Mouse (Mus musculus): Measurements from ENCODE around the gene Bcor.

The Bcor gene

DNA sequence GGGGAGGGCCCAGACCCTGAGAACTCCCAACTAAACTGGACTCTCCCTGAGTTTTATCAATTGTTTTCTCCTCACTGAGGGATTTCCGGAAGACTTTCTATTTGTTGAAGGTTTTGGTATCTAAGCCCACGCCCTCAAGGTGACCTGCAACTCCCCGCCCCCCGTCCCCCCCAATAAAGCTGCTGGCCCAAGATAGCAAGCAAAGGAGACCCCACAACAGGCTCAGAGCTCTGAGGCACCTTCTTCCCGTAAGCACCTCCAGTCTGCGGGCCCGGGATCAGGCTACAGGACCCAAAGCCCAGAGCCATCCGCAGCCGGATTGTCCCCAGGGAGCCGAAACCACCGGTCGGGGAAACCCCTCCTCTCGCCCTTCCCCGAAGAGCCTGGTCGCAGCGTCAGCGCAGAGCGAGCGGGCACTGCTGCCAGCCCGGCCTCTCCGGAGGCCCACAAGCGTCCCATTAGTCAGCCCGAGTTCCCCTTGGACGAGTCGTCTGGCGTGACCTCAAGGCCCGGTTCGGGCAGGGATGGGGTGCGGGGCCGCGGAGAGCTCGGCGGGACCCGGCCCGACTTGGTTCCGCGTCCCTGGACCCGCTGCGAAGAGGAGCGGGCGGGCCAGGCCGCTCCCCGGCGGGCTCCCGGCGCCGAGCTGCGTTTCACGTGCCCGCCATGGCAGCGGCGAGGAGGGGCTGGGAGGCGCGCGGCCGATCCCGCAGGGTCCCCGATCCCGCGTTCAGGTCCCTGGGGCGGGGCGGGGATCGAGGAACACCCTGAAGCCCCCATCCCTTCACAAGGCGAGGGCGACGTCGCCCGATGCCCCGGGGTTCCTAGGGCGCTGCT, 73.3 kb downstream of the Bcor start:
- DNase-seq (ENCODE audit: low spot score): peak; percentile 42

DNA sequence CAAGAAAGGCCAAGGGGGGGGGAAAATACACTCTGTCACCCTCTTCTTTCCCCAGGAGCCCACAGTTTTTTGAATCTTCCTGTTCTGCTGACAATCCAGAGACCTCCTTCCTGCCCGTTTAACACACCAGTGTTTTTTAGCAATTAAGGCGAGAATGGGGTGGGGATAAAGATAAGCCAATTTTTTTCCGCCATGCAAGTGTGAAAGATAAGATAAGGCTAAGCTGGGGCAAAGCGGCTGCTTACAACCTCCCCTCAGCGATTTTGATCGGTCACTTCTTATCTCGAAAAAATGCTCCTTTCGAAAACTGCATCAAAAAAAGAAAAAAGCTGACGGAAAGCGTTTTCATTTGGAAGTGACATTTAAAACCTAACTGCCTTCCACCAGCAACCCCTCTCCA, 74.2 kb downstream of the Bcor start:
- DNase-seq (ENCODE audit: low spot score): no peak

DNA sequence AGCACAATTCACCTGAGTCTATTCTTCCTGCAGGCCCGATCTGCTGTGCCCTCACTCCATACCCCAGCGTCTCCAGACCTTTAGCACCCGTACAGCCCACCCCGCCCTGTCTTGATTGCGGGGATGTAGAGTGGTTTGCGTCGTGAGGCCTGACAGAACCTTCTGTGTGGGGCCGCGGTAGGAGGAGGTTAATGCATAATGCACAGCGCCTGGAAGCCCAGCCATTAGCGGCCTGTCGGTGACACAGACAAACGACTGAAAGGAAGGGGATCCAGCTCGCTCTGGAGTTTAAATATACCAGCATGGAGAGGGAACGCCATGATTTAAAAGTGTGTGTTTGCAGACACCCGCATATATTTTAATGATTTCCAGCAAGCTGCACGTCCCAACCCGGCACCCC, 74.9 kb downstream of the Bcor start:
- DNase-seq (ENCODE audit: low spot score): no peak

DNA sequence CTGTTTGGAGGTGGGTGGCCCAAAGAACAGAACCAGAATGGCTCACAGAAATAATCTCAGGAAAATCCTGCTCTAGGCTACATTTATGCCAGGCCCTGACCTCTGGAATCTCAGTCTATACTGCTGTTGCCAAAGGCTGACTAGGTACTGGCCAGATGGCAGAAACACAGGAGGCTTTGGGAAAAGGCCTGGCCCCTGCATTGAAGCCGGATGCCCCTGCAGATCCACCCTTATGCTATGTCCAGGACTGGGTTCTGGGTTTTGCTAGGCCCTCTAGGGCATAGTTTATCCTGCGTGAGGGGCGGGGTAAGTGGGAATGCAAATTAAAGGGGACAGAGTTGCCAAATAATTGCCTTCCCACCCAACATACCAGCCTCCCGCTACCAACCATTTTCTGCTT, 75.5 kb downstream of the Bcor start:
- no peak for DNase-seq (ENCODE audit: low spot score)

DNA sequence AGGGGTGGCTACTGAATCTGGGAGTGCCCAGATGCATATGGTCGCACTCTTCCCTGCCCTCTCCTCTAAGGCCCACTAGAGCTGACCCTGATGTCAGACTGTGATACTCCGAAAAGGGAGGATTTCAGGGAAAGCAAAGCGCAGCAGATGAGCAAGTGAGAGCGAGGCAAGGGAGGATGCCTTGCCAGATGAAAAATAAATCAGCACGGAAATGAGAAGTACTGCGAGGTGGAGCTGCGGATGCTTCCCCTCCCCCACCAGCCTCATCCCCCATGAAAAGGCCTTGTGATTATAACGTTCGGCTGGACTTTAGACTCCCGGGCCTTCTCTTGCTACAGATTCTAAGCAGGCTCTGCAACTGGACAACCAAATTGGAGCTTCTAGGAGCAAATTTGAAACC, 76.5 kb downstream of the Bcor start:
- DNase-seq (ENCODE audit: low spot score): no peak

DNA sequence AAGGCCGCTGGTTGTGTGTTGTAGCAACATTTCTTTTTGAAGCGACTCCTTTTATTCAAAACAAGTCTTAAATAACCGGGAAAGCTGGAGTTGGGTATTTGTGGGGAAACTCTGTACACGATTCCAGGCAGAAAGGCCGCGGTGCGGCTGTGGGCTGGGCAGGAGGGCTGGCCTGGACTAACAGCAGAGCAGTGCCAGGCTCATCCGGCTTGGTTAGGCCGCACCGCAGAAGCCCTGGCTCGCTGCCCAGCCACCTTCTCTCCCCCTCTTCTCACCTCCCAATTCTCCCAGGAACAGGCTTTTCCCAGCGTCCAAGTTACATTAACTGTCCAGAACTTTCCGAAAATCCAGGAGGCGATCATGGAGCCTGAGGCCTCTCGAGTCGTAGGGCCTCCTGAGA, 77.4 kb downstream of the Bcor start:
- DNase-seq (ENCODE audit: low spot score): no peak

DNA sequence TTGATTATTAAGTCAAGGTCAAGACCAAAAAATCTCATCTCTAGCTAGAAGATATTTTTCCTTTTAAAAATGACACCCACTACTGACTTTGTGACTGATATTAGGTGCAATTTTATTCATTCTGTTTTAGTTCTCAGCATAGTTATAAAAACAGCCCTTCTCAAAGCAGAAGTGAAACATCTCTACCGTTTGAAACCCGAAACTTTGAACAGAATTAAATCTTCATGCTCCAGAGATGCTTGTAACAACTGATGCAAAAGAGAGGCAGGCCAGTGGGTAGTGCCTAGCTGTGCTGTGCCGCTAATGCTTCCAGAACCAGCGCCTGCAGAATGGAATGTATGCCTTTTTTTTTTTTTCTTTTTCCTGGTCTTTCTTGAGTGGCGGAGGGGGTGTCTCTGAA, 78.0 kb downstream of the Bcor start:
- no peak for DNase-seq (ENCODE audit: low spot score)

DNA sequence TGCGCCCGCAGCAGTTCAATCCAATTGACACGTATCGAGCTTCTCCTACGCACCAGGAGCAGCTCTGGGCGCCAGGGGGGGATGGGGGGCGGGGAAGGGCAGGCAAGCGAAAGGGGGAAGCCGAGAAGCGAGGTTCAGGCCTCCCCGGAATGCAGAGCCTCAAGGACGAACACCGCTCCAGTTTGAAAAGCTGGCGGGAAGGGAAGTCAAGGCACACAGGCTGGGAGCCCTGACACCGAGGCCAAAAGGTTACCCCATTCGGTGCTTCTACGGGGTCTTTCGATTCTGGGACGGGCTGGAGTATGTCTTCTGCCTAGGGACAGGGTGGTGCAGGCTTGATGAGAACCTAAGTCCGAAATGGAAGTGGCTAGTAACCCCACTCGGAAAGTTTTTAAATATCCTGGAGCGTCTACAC, 78.4 kb downstream of the Bcor start:
- no peak for DNase-seq (ENCODE audit: low spot score)

DNA sequence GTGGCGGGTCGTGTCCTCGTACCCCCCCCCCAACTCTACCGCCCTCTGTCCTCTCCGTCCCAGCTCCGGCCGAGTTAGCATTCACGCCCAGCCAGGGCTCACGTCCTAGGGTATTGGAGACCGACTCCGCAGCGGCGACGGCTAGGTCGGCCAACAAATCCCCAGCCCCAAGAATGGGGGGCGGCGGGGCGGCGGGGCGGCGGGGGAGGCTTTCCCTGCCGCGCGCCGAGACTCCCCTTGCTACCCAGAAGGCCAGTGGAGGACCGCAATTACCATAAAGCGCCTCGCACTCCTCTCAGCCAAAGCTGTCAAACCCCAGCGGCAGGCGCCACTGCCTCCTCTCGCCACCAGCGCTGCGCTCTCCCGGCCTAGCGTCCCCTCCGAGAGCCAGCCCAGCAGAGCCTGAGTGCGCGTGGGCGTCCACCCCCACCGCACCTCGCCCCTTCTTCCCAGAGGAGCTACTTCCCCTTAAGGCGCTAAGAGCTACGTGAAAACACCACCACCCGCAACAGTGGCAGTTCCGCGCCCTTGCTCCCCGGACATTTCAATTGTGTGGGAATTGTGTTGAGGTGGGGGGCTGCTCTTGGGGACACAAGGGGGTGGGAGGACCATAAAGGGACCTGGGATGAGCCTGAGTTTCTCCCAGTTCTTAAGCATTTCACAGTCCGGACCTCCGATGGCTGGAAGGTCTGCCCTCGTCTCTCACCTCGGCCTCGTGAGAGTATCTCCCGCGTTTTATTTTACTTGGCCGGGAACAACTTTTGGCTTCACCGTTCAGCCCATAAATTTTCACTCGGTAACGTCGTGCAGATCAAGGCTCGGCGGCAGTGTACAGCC, 79.0 kb downstream of the Bcor start:
- peak; percentile 34 for DNase-seq (ENCODE audit: low spot score)

DNA sequence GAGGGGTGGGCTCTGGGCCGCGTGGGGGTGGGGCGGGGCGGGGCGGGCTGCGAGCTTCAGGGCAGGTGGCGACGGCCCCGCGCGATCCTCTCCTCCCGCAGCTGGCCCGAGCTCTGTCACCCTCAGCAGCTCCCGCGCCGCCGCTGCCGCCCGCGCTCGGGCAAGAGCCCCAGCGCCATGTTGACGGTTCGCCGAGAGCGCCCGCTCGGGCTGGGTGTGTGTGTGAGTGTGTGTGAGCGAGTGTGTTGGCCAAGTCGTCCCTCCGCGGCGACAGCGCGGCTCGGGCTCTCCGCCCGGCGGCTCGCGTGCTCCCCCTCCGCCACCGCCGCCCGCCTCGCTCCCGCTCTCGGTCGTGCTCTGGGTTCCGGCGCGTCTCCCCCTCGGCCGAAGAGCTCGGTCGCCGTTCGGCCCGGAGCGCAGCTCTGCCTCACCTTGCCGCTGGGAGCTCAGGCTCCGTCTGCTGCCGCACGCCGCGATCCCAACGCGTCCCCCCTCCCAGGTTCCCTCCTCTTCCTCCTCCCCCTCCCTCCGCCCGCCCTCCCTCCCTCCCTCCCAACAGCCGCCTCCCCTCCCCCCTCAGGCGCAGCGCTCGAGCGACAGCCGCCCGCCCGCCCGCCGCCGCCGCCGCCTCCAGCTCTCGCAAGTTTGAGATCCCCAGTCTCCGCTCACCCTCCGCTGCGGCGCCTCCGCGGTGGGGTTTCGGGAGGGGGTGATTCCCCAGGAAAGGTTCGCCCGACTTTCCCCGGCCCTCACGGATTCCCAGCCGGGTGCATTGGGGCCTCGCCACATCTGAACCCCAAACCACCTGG, 79.9 kb downstream of the Bcor start:
- peak; percentile 58 for DNase-seq (ENCODE audit: low spot score)

DNA sequence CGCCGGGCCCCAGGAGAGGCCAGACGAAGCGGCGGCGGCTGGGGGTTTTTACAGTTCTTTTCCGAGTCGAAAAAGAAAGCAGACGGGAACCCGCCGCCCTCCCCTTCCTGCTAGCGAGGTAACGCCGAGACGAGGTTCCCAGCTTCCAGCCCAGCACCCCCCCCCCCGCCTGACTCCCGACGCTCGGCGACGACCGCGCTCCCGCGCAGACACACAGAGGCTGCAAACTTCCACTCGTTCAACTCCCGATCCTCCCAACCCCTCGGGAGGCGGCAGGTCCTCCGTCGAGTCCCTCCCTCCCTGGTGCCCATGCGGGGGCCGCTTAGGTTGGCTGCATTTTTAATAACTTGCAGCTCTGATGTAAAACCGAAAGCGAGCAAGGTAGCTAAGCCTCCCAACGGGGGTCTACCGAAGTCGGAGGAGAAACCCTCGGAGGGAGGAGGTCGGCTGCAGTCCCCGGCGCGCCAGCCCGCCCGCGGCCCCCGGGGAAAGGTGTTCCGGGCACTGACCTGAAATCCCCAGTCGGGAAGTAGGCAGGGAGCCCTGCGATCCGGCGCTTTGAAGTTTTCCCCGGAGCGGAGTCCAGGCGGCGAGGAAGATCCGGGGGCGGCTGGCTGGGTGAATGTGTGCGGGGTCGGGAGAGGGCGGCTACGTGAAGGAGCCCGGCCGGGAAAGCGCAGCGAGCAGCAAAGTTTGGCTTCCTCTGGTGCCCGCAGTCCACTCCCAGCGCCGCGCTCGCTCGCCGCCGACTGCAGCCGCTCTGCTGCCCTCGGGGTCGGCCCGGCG, 80.7 kb downstream of the Bcor start:
- DNase-seq (ENCODE audit: low spot score): peak; percentile 45

DNA sequence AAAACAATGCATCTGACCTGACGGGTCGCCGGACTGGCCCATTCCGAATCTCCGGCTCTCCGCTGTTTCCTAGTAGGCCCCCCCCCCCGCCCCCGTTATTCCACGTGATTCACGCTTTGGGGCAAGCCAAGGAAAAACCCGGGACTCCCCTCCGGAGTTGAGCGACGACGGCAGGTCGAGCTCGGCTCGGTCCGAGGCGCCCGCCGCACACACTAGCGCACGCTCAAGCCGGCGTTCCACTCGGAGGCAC, 81.2 kb downstream of the Bcor start:
- peak; percentile 40 for DNase-seq (ENCODE audit: low spot score)

DNA sequence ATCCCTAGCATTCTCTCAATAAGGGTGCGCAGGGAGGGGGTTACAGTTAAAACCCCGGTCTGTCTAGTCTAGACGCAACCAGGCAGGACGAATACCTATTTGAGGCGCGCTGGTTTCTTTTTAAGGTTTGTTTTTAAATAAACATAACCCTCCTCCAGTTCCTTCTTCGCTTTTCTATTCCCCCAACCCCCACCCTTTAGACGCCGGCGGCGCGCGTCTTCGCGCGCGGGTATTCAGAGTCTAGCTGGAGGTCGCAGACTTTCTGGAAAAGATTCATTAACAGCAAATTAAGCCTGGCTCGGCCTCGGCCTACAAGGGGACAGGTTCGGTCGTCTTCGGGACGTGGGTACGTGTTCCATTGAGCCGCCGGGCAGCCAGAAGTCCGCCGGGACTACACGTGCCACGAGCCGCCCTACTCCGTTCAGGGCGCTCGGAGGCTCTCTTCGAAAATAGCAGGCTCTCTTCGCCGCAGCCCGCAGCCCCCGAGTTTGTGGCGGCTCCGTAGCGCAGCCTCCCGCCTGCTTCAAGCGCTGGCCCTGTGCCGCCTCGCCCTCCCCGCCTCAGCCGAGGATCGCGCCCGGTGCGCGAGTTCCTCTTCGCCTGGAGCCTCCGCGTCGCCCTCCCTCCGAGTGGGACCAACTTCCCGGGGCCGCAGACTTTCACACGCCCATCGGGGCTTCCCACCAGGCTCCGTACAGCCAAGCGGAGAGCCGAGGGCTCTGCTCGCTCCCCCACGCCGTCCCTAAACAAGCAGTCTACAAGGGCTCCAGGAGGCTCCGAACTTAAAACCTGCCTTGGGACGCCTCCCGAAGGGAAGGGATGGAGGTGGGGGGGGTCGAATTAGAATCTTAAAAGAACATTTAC, 81.7 kb downstream of the Bcor start:
- DNase-seq (ENCODE audit: low spot score): peak; percentile 49

DNA sequence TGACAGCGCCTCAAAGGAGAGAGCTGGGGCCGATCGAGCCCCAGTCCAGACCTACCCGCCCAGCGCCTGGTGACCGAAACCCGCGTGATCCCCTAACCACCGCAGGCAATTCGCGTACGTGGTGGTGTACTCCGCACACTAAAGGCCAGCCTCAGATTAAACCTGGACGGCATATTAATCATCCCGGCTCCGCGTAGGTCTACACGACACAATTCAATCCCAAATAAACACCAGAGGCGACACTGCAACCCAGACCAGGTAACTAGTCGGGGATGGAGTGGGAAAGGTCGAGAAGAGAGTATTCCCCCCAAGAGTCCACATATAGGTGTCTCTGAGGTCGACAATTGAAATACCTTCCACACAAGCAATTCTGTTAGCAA, 82.6 kb downstream of the Bcor start:
- no peak for DNase-seq (ENCODE audit: low spot score)

DNA sequence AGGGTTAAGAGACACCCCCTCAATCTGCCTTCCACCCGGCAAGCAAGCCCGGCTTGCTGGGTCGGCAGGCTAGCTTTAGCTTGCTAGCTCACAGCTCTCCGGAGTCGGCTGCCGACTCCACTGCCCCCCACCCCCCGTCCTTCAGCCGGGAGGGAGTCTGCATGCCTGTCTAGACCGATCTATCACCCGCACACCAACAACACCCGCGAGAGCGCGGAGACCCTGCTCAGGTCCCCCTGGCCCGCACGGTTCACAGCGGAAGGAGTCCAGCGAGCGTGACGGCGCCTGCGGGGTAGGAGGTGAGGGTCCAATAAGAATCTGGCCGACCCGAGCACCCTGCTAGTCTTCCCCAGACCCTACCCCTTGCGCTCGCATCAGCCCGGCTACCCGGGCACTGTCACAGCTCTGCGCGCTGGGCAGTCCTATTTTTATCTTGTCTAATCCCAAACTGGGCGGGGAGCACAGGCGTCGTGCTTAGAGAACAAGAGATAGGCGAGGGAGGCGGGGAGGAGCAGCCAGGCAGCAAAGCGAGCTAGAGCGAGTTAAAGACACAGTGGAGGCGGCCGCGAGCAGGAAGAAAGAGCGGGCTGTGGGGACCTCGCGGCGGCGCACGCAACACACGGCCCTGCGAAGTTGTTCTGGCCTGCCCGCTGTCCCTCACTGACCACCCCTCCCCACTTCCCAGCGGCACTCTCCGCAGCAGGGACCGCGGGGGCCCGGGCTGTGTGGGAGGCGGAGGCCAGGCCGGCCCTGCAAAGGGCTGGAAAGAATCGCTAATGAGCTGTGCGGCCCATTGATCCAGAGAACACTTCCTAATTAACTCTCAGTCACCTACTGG, 83.2 kb downstream of the Bcor start:
- peak; percentile 62 for DNase-seq (ENCODE audit: low spot score)

DNA sequence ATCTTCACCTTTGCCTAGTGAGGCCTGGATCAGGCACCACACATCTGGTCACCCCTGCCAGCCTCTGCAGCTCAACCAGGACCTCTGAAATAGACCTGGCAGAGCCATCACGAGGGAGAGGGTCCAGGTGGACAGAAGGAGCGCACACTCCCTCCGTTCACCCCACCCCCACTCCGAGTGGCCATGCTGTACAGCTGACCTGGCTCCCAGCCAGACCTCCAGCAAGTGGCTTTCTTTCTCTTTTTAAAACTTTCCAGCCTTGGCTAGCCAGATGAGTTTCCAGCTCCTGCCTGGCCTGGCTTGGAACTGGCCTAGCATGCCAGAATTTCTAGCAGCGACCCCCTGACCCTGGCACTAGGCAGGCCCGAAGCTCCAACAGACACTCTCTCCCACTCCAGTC, 87.4 kb downstream of the Bcor start:
- DNase-seq (ENCODE audit: low spot score): peak; percentile 17

DNA sequence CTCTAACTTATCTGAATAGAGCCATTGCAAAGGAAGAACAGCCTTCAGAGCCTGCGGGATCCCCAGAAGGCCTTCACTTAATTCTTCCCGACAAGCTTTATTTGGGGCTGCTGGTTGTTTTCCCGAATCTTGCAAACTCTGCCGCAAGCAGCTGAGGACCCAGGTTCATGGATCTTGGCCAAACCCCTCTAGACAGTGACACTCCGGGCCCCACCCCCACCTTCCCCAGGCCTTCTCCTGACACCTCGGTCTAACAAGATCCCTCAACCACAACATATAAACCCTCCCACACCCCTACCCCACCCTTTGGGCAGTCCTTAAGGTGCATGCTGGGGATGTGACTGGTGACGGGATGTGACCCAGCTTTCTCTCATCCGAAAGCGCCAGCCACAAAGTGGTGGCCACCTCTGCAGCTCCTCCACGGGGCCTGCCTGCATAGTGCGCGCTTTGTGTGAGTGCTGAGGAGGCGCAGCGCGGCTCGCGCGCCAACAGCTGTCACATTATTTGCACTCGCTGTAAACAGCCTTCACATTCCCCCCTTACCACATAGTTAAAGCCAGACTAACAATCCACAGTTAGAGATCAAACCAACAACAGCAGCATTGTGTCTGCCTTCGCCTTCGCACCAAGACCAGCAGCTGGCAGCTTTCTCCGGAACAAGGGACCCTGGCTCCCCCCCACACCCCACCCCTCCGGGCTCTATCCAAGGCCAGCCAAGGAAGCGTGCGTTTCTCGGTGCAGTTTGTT, 91.0 kb downstream of the Bcor start:
- DNase-seq (ENCODE audit: low spot score): no peak

DNA sequence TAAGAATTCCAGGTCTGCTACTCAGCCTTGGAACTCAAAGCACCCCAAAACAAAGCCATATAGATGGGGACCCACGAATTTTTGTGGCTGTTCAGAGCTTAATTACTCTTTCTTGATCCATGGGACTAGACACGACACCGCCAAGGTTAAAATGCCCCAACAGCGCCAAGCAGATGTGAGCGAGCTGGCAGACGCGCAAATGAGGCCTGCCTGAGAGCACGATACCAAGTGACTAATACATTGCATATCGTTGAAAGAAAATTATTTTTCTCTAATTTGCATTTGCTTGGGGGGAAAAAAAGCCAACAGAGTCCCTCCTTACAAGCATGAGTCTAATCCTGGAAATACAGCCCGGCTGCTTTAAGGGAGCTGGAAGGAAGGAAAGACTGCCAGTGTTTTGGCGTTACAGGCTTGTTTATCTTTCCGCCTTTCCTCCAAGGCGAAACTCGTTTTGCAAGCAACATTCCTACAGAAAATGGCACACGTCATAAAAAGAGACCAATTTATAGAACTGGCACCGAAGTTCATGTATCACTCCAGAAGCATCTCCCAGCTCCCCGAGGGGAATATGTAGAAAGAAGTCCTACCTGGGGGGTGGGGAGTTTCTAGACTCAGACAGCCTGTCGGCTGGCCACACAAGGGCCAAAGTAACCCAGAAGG, 92.2 kb downstream of the Bcor start:
- peak; percentile 51 for DNase-seq (ENCODE audit: low spot score)

DNA sequence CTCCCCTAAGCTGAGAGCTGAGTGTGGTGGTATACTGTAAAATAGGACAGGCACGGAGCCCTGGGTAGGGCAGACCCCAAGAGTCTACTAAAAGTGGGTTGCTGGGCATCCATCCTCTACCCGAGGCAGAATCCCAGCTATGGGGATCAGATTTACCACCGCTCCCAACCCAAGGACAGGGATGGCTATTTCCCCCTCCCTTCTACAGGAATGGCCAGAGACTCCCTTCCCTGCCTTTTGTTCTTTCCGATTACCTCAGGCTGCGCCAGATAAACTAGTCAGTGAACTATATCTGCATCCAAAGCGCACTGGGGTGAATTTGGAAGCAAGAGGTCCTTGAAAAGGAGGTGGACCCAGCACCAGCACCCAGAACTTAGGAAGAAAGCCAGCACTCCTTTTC, 93.1 kb downstream of the Bcor start:
- DNase-seq (ENCODE audit: low spot score): no peak

Measured in ovary, postnatal 36 days (tissue).